Mouse (Mus musculus) subcutaneous adipose tissue, adult 2 months (tissue): ENCODE results near the gene Olfr484. TPM values are rescaled to one million over a fixed set of nuclear protein-coding genes. Genes with fewer than 3 reads are reported as not detected.

Source experiments
- polyA plus RNA-seq: library from polyadenylated mRNA; depleted of rRNA; stranded (reverse); fragments of >200 nt; gene quantifications from 2 replicates; pipeline ENCODE4 v1.2.3, GENCODE M21; 2012; ENCODE audit warnings: low replicate concordance; rRNA removed

Olfr484 gene
- polyA plus RNA-seq = not detected in 2 replicates

GRCm38 (mm10) chr7:108127349-108127748 lies at the start of gene Olfr484:
TSS of gene Olfr484 (minus strand) at chr7:108127449.

GRCm38 (mm10) chr7:108172642-108173041 lies 45.4 kb upstream of the Olfr484 start, which contains the start of gene Olfr486:
TSS of gene Olfr486 (minus strand) at chr7:108172742.

GRCm38 (mm10) chr7:108159771-108160170 lies 32.5 kb upstream of the Olfr484 start, which contains the start of gene Olfr485:
TSS of gene Olfr485 (minus strand) at chr7:108159871.

GRCm38 (mm10) chr7:108100549-108100948 lies 26.7 kb downstream of the Olfr484 start, which contains the start of gene Olfr483:
TSS of gene Olfr483 (plus strand) at chr7:108100849.

GRCm38 (mm10) chr7:108097486-108097885 lies 29.8 kb downstream of the Olfr484 start, which contains the start of gene Olfr482:
TSS of gene Olfr482 (minus strand) at chr7:108097586.

GRCm38 (mm10) chr7:108079555-108079954 lies 47.7 kb downstream of the Olfr484 start, which contains the start of gene Olfr481:
TSS of gene Olfr481 (plus strand) at chr7:108079855.

Other genes starting within 250 kb of the Olfr484 start
- not detected in 2 replicates for gene Olfr472, start 229.5 kb downstream of the Olfr484 start, polyA plus RNA-seq
- not detected in 2 replicates for gene Olfr473, start 197.0 kb downstream of the Olfr484 start, polyA plus RNA-seq
- gene Olfr474, start 172.8 kb downstream of the Olfr484 start, polyA plus RNA-seq = not detected in 2 replicates
- gene Olfr476, start 162.6 kb downstream of the Olfr484 start, polyA plus RNA-seq = not detected in 2 replicates
- not detected in 2 replicates for gene Olfr477, start 140.8 kb downstream of the Olfr484 start, polyA plus RNA-seq
- gene Olfr478, start 93.5 kb downstream of the Olfr484 start, polyA plus RNA-seq = not detected in 2 replicates
- not detected in 2 replicates for gene Olfr479, start 76.8 kb downstream of the Olfr484 start, polyA plus RNA-seq
- gene Olfr480, start 60.1 kb downstream of the Olfr484 start, polyA plus RNA-seq = not detected in 2 replicates
- not detected in 2 replicates for gene Olfr481, start 47.6 kb downstream of the Olfr484 start, polyA plus RNA-seq
- not detected in 2 replicates for gene Olfr482, start 29.9 kb downstream of the Olfr484 start, polyA plus RNA-seq
- gene Olfr483, start 26.6 kb downstream of the Olfr484 start, polyA plus RNA-seq = not detected in 2 replicates
- gene Olfr485, start 32.4 kb upstream of the Olfr484 start, polyA plus RNA-seq = not detected in 2 replicates
- gene Olfr486, start 45.3 kb upstream of the Olfr484 start, polyA plus RNA-seq = not detected in 2 replicates
- not detected in 2 replicates for gene Olfr487, start 87.2 kb upstream of the Olfr484 start, polyA plus RNA-seq
- gene Olfr488, start 130.9 kb upstream of the Olfr484 start, polyA plus RNA-seq = not detected in 2 replicates
- not detected in 2 replicates for gene Olfr490, start 161.5 kb upstream of the Olfr484 start, polyA plus RNA-seq
- not detected in 2 replicates for gene Olfr491, start 186.0 kb upstream of the Olfr484 start, polyA plus RNA-seq
- gene Olfr492, start 196.2 kb upstream of the Olfr484 start, polyA plus RNA-seq = not detected in 2 replicates
- not detected in 2 replicates for gene Olfr493, start 219.5 kb upstream of the Olfr484 start, polyA plus RNA-seq
- gene Olfr494, start 237.9 kb upstream of the Olfr484 start, polyA plus RNA-seq = not detected in 2 replicates